Mouse (Mus musculus): ENCODE measurements around the gene Gabpb2.

The Gabpb2 gene

GRCm38 (mm10) chr3:95161041-95161551 lies 56.6 kb downstream of the Gabpb2 start:
- in situ Hi-C loops (cut with MboI, MseI), result no loop called here

DNA sequence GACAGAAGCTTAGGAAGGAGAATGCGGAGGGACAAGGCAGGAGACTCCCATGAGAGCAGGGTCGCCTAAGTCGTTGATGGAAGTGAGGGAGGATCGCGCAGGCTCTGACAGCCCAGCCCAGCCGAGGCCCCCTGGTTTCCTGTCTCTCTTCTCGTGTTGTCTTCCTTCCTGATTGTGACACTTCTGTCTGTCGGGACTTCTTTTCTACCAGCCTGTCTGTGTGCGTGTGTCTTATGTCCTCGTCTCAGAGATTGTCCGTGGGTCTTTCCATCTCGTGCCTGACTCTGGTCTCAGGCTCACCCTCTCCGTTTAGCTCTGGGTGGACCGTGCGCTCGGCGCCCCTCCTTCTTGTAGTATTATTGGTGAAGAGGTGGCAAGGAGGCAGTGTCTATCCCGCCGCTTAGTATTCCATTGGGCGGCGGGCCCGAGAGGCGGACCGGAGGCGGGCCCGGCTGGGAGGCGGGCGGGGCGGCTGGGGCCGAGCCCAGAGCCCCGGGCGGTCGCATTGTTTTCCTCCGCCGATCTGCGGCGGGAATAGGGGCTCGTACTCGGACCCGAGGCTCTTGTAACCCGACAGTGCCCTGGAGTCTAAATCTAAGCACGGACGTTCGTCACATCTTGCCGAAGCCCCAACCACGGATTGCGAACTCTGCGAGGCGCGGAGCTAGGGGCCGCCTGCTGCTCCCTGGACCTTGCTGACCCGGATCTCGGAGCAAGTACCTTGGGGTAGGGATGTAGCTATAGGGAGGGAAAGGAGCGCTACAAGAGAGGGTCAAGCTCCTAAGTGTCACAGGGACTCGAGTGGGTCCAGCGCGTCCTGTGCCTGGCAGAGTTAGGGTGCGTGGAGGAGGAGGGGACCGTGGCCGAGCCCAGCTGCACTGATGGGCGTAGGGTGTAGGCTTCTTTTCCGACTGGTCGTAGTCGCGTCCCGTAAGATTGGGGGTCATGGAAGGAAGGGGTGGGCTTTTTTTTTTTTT lies 57.4 kb downstream of the Gabpb2 start, which contains the start of gene Sema6c:
TSS of gene Sema6c (plus strand) at position 471 of the 977 bp plus-strand sequence.
- in situ Hi-C loops (cut with MboI, MseI), result no loop called here

- in situ Hi-C loops (cut with MboI, MseI), result no loop called here
Measured at GRCm38 (mm10) chr3:95159511-95159986, 58.2 kb downstream of the Gabpb2 start.

- in situ Hi-C loops (cut with MboI, MseI), result no loop called here
Measured at GRCm38 (mm10) chr3:95153874-95154273, 63.8 kb downstream of the Gabpb2 start.

GRCm38 (mm10) chr3:95147924-95148323 lies 69.8 kb downstream of the Gabpb2 start:
- in situ Hi-C loops (cut with MboI, MseI), result loop anchor here (10.0 kb wide), 1 partner anchor 117 kb away; no protein-coding TSS in a partner anchor

- in situ Hi-C loops (cut with MboI, MseI), result loop anchor here (10.0 kb wide), 1 partner anchor 122 kb away; no protein-coding TSS in a partner anchor
Measured at GRCm38 (mm10) chr3:95142617-95143011, 75.1 kb downstream of the Gabpb2 start.

DNA sequence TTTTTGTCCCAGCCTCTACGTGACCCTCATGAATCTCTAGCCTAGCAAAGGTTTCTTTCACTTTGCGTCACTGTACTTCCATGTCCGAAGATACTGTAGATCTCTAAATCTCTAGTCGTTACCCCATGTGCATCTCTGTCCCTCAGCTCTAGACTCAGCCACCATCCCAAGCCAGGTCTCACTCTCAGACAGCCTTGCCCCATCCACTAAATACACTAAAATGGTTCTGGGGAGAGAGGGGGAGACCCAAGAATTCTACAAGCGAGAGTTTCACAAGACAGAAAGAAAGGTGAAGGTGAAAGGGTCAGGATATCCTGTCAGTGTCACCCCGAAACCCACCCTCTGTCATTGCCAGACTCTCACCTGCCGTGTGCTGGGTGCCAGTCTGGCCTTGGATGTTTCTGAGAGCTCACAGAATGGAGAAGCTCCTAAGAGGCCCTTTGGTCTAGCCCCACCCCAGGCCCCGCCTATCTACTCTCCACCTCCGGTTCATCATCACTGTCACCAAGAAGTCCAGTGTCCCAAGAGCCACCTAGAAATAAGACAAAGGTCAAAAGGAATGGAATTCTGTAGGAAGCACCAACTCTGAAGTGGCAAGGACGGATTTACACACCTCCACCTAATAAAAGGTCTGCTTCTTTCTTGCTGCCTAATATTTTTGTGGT lies 75.6 kb downstream of the Gabpb2 start, which contains the start of gene Tnfaip8l2:
TSS of gene Tnfaip8l2 (minus strand) at position 409 of the 665 bp plus-strand sequence.
- in situ Hi-C loops (cut with MboI, MseI), result loop anchor here (10.0 kb wide), 1 partner anchor 123 kb away; no protein-coding TSS in a partner anchor

GRCm38 (mm10) chr3:95141474-95141873 lies 76.2 kb downstream of the Gabpb2 start:
- in situ Hi-C loops (cut with MboI, MseI), result loop anchor here (10.0 kb wide), 1 partner anchor 123 kb away; no protein-coding TSS in a partner anchor

DNA sequence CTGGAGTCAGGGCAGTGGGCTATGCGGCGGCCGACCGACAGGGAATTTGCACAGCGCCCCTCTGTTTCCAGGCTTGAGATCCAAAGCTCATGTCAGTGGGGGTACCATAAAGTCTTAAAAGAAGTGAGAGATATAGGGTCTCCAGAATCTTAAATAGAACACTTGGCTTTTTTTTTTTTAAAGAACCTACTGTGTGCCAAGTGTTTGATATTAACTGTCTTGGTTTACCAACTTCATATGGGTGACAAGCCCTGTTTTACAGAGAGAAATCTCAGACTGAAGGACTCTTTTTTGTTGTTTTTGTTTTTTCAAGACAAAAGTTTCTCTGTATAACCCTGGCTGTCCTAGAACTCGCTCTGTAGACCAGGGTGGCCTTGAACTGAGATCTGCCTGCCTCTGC lies 76.9 kb downstream of the Gabpb2 start:
- in situ Hi-C loops (cut with MboI, MseI), result loop anchor here (10.0 kb wide), 1 partner anchor 124 kb away; no protein-coding TSS in a partner anchor

- in situ Hi-C loops (cut with MboI, MseI), result loop anchor here (10.0 kb wide), 1 partner anchor 125 kb away; no protein-coding TSS in a partner anchor
Measured at GRCm38 (mm10) chr3:95140289-95140595, 77.5 kb downstream of the Gabpb2 start.

GRCm38 (mm10) chr3:95139586-95140288 lies 78.0 kb downstream of the Gabpb2 start:
- in situ Hi-C loops (cut with MboI, MseI), result loop anchor here (5.0 to 10.0 kb wide), 3 partner anchors 125 to 1212 kb away; partner anchors contain the start of gene Rprd2

- in situ Hi-C loops (cut with MboI, MseI), result loop anchor here (5.0 to 10.0 kb wide), 2 partner anchors 678 to 1209 kb away; partner anchors contain the start of gene Rprd2
Measured at GRCm38 (mm10) chr3:95136336-95136735, 81.4 kb downstream of the Gabpb2 start.

DNA sequence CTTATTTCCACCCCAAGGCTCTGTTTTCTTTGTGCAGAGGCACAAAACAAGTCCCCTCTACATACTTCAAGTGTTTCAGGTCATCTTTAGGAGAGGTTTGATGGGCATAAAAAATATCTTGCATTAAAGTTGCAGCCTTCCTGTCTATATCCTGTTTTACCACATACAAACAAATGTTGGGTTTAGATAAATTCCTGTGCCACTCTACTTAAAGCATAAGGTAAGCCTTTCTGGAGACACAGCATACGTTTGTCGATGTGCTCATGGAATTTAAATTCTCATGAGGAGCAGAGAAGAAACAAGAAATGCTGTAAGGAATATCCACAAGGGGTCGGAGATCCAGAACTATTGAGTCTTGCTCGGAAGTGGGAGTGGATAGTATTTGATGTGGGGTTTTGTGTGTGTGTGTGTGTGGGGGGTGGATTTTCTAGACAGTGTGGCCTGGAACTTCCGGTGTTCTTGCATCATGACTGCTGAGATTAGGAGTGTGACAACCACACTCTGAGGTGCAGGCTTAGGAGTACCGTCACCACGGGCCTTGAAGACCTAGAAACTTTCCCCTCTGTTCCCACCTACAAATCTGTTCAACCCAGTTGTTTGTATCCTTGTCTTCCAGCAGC lies 82.2 kb downstream of the Gabpb2 start:
- in situ Hi-C loops (cut with MboI, MseI), result loop anchor here (5.0 to 10.0 kb wide), 2 partner anchors 679 to 1208 kb away; partner anchors contain the start of gene Rprd2

DNA sequence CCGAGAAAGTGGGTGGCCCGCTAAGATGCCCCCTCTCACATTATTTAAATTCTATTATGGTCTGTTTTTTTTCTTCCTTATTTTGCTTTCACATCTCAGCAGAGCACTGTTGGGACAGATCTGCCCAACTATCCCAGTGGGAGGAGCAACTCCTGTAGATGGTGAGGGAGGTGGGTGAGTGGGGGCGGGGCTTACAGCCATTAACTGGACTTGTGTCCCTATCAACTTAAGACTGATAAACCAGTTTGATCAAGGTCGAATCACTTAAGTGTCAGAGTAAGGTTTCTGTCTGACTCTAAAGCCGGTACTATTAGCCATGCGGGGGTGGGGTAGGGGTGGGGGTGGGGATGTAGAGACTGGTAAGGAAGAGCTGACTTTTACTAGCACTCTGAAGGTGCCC lies 82.7 kb downstream of the Gabpb2 start:
- in situ Hi-C loops (cut with MboI, MseI), result loop anchor here (5.0 to 10.0 kb wide), 2 partner anchors 680 to 1208 kb away; partner anchors contain the start of gene Rprd2

DNA sequence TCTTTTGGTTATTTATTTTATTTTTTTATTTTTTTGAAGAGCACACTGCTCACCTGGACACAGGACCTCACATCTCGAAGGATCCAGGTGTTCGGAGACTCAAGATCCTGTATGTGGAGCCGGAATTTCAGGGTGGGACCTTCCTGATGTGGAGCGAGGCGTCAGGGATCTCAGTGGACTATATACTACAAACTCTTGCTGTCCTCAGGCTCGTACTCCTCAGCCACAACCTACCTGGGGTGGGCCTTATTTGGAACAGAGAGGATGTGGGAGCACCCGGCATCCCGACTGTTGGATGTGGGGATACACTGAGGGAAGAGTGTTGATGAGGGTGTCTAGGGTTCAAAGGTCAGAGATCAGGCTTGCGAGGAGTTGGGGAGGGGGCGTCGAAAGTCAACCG lies 83.6 kb downstream of the Gabpb2 start:
- in situ Hi-C loops (cut with MboI, MseI), result loop anchor here (10.0 kb wide), 1 partner anchor 681 kb away; the partner anchor contains the start of gene Rprd2

- in situ Hi-C loops (cut with MboI, MseI), result loop anchor here (10.0 kb wide), 1 partner anchor 681 kb away; the partner anchor contains the start of gene Rprd2
Measured at GRCm38 (mm10) chr3:95133680-95134101, 84.0 kb downstream of the Gabpb2 start, which contains the start of the genes Scnm1 and Lysmd1. Scnm1 (minus strand) TSS chr3:95134011. Lysmd1 (plus strand) TSS chr3:95134088.

GRCm38 (mm10) chr3:95133176-95133575 lies 84.5 kb downstream of the Gabpb2 start:
- in situ Hi-C loops (cut with MboI, MseI), result loop anchor here (10.0 kb wide), 1 partner anchor 682 kb away; the partner anchor contains the start of gene Rprd2

DNA sequence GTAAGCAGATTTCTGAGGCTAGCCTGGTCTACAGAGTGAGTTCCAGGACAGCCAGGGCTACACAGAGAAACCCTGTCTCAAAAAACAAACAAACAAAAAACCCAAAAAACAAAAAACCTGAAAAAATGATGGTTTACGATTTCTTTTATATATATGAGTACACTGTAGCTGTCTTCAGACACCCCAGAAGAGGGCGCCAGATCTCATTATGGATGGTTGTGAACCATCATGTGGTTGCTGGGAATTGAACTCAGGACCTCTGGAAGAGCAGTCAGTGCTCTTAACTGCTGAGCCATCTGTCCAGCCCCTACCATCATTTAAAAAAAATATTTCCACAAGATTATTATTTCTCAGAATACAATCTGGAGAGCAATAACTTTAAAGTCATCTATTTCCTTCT lies 85.3 kb downstream of the Gabpb2 start:
- in situ Hi-C loops (cut with MboI, MseI), result loop anchor here (10.0 kb wide), 1 partner anchor 682 kb away; the partner anchor contains the start of gene Rprd2
